Mouse (Mus musculus): Measurements from ENCODE around the gene Acly. TPM values are rescaled to one million over a fixed set of nuclear protein-coding genes. Genes with fewer than 3 reads are reported as not detected.

The Acly gene
- polyA plus RNA-seq, 1 experiment from 2014 or later: 219 TPM

DNA sequence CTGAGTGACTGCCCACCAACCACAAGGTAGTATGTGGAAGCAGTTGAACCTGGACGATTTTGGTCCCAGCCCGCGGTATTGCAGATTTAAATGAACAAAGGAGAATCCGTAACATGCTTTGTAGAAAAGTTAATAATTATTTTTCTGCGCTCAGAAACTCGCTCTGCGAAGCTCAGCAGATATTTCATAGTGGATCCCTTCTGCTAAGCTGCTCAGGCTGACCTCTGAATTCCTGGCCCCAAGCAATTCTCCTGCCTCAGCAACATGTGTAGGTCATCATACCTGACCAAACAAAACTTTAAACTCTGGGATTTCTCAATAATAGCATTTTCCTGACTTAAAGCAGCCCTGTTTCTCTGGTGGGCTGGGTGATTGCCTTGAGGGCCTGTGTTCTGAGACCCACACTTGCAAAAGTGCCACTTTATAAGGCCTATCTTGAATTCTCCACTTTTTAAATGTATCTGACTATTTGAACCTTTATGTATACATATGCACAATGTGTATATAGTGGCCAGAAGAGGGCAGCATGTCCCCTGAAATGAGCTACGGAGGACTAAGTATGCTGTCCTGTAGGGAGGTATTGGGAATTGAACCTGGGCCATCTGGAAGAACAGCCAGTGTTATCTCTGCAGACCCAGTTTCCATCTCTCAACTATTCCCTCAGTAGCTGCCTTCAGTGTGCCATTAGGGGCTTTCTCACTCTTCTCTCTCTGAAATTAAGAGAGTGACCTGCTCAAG is 41.8 kb downstream of the Acly start:
- ATAC-seq (ENCODE audit: low FRiP score, low TSS enrichment) (no peak), DNase-seq (peak; percentile 76)
- H3K4me1 ChIP-seq (ENCODE audit: control insufficient read depth, insufficient read depth, low read length): no peaks in the 10 kb centered on the region
- no peaks in the 10 kb centered on the region for H3K9me3 ChIP-seq (ENCODE audit: control insufficient read depth, low read length)
- H3K4me2 ChIP-seq (ENCODE audit: low read length): no peak overlapping the region
- no peaks in the 10 kb centered on the region for H3K27me3 ChIP-seq (ENCODE audit: control insufficient read depth, insufficient read depth, low read length)
- H3K4me3 ChIP-seq (replicated peaks; ENCODE audit: low read depth, low read length): no peak overlapping the region
- peaks cover 97% of the 10 kb centered on the region for H3K36me3 ChIP-seq (ENCODE audit: control insufficient read depth, insufficient read depth, low read length)
- H3K9ac ChIP-seq (replicated peaks; ENCODE audit: low read length): no peak overlapping the region
- no peak overlapping the region for H3K27ac ChIP-seq (replicated peaks; ENCODE audit: low read depth, low read length)
- 87% methylated on average over 8 of the region's 8 CpGs for WGBS

DNA sequence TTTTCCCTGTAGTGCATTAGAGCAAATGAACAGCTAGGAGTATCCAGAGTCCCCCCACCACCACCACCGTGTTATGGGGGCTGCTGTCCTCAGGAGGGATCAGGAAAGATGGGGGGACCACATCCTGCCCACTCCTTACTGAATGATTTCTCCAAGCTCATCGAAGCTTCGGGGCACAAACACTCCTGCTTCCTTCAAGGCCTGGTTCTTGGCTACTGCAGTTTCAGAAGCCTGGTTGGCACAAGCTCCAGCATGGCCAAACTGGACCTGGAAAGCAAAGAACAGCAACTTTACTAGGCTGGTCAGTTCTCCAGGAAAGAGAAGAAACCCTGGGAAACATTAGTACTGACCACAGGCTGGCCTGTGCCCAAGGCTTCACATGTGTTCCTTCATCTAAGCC is 43.3 kb downstream of the Acly start:
- H3K4me1 ChIP-seq (ENCODE audit: control insufficient read depth, insufficient read depth, low read length): no peaks in the 10 kb centered on the region
- no peak overlapping the region for H3K4me2 ChIP-seq (ENCODE audit: low read length)
- no peaks in the 10 kb centered on the region for H3K27me3 ChIP-seq (ENCODE audit: control insufficient read depth, insufficient read depth, low read length)
- WGBS: 100% methylated on average over 3 of the region's 3 CpGs
- ATAC-seq (ENCODE audit: low FRiP score, low TSS enrichment): no peak
- H3K4me3 ChIP-seq (replicated peaks; ENCODE audit: low read depth, low read length): no peak overlapping the region
- no peak for DNase-seq
- H3K27ac ChIP-seq (replicated peaks; ENCODE audit: low read depth, low read length): no peak overlapping the region
- H3K9ac ChIP-seq (replicated peaks; ENCODE audit: low read length): no peak overlapping the region
- H3K36me3 ChIP-seq (ENCODE audit: control insufficient read depth, insufficient read depth, low read length): peaks cover 97% of the 10 kb centered on the region
- no peaks in the 10 kb centered on the region for H3K9me3 ChIP-seq (ENCODE audit: control insufficient read depth, low read length)

DNA sequence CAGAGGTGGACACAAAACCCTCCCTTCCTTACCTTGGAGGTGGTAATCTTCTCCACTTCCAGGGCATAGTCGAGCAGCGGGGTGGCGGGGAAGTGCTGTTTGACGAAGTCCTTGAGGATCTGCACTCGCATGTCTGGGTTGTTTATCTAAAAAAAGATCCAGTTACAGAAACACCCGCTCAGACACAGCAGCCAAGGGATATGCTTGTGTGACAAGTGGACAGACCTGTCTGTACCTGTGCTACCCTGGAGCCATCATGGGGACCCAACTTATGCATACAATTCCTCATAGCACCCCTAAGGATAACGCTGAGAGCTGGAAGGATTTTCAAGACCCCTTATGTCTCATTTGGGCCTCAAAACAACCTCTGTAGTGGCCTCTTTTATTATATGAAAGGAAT is 48.6 kb downstream of the Acly start:
- no peak for ATAC-seq (ENCODE audit: low FRiP score, low TSS enrichment)
- no peak overlapping the region for H3K9ac ChIP-seq (replicated peaks; ENCODE audit: low read length)
- no peak for DNase-seq

DNA sequence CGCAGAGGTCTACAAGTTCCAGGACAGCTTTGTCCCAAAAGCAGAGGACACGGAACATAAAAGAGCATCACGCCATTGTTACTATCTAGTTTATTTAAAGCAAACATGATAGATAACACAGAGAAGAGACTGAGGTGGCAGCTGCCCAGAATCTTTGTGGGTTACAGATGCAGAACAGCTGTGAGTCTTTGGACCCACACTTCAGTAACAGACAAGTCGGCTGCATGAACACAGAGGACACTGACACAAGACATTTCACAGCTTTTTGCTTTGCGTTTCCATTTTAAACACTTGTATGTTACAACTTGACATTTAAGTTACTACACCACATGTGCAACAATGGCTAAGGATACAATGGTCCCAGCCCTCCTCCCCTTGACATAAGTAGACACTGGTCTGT is 51.5 kb downstream of the Acly start:
- no peak for DNase-seq
- Histone ChIP-seq H3K27me3 (ENCODE audit: control insufficient read depth, insufficient read depth, low read length) (no peaks in the 10 kb centered on the region), H3K36me3 (ENCODE audit: control insufficient read depth, insufficient read depth, low read length) (peaks cover 55% of the 10 kb centered on the region), H3K4me1 (ENCODE audit: control insufficient read depth, insufficient read depth, low read length) (no peaks in the 10 kb centered on the region), H3K9ac (replicated peaks; ENCODE audit: low read length) (no peak overlapping the region), H3K9me3 (ENCODE audit: control insufficient read depth, low read length) (no peaks in the 10 kb centered on the region), H3K27ac (replicated peaks; ENCODE audit: low read depth, low read length) (no peak overlapping the region), H3K4me2 (ENCODE audit: low read length) (no peak overlapping the region), H3K4me3 (replicated peaks; ENCODE audit: low read depth, low read length) (no peak overlapping the region)
- 95% methylated on average over 5 of the region's 5 CpGs for WGBS
- no peak for ATAC-seq (ENCODE audit: low FRiP score, low TSS enrichment)

More for the DNA sequence above, 48.6 kb downstream of the Acly start:
- peaks cover 84% of the 10 kb centered on the region for H3K36me3 ChIP-seq (ENCODE audit: control insufficient read depth, insufficient read depth, low read length)
- H3K9me3 ChIP-seq (ENCODE audit: control insufficient read depth, low read length): no peaks in the 10 kb centered on the region
- H3K27ac ChIP-seq (replicated peaks; ENCODE audit: low read depth, low read length): no peak overlapping the region
- H3K4me1 ChIP-seq (ENCODE audit: control insufficient read depth, insufficient read depth, low read length): no peaks in the 10 kb centered on the region
- H3K4me2 ChIP-seq (ENCODE audit: low read length): no peak overlapping the region
- 93% methylated on average over 7 of the region's 7 CpGs for WGBS
- H3K4me3 ChIP-seq (replicated peaks; ENCODE audit: low read depth, low read length): no peak overlapping the region
- H3K27me3 ChIP-seq (ENCODE audit: control insufficient read depth, insufficient read depth, low read length): no peaks in the 10 kb centered on the region

DNA sequence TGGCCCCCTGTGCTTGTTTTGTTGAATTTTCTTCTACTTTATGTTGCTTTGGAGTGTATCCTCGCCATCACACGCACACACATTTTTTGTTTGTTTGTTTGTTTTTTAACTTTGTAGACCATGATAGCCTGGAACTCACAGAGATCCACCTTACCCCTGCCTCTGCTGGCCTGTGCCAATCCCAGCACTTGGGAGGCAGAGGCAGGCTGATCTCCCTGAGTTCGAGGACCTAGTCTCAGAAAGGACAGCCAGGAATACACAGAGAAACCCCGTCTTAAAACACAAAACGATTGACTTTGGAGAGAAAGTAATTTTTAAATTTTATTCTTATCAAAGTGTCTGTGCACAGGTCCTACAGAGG is 54.9 kb downstream of the Acly start:
- H3K27ac ChIP-seq (replicated peaks; ENCODE audit: low read depth, low read length): no peak overlapping the region
- no peak overlapping the region for H3K9ac ChIP-seq (replicated peaks; ENCODE audit: low read length)
- no peaks in the 10 kb centered on the region for H3K27me3 ChIP-seq (ENCODE audit: control insufficient read depth, insufficient read depth, low read length)
- no peaks in the 10 kb centered on the region for H3K9me3 ChIP-seq (ENCODE audit: control insufficient read depth, low read length)
- peak; percentile 36; the same call in 1 of the 2 replicates for ATAC-seq (ENCODE audit: low FRiP score, low TSS enrichment)
- H3K4me2 ChIP-seq (ENCODE audit: low read length): no peak overlapping the region
- no peak for DNase-seq
- H3K4me3 ChIP-seq (replicated peaks; ENCODE audit: low read depth, low read length): peak overlapping the region; percentile 96; the same call in 1 of the 2 replicates
- H3K4me1 ChIP-seq (ENCODE audit: control insufficient read depth, insufficient read depth, low read length): peaks cover 20% of the 10 kb centered on the region
- 32% methylated on average over 5 of the region's 5 CpGs for WGBS
- H3K36me3 ChIP-seq (ENCODE audit: control insufficient read depth, insufficient read depth, low read length): peaks cover 26% of the 10 kb centered on the region

DNA sequence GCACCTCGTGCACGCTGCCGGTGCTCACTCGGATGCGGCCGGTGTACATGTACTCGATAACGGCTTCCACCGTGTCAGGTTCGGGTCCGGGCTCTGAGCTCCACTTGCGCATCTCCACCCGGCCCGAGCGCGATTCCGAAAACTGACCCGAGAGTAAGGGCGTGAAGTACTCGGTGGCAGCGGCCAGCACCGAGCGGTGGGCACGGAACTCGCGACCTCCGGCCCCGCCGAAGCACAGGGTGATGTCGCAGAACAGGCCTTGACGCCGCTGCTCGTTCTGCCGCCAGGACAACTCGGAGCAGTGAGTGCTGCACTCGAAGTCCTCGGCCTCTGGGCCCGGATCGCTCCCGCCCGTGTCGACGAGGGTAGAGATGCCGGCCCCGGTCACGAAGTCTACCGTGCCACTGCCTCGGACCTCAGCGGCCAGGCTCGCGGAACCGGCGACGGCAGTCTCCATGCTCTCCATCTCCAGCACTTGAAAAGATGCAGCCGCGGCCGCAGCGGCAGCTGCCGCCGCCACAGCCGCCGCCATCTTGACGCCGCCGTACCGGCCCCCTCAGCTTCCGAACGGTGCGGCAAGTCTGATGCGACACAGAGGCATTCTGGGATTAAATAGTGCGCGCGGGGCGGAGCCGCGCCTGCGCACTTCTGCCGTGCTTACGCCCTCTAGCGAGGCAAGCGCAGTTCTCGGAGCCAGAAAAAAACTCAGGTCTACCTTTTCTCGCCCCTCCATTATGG is 55.4 kb downstream of the Acly start, which contains the start of gene Klhl11:
Gene Klhl11 (minus strand): TSS at position 545 of the 738 bp plus-strand sequence.
- peak within 1 kb of the TSS; percentile 71 for H3K4me2 ChIP-seq (ENCODE audit: low read length)
- peaks cover 20% of the 10 kb centered on the region for H3K4me1 ChIP-seq (ENCODE audit: control insufficient read depth, insufficient read depth, low read length)
- under 1% methylated on average over 83 of the region's 83 CpGs for WGBS
- peak within 1 kb of the TSS; percentile 96 for H3K4me3 ChIP-seq (replicated peaks; ENCODE audit: low read depth, low read length)
- H3K9ac ChIP-seq (replicated peaks; ENCODE audit: low read length): peak within 1 kb of the TSS; percentile 92
- H3K27ac ChIP-seq (replicated peaks; ENCODE audit: low read depth, low read length): peak within 1 kb of the TSS; percentile 89
- DNase-seq (peak; percentile 97), ATAC-seq (ENCODE audit: low FRiP score, low TSS enrichment) (peak; percentile 94)
- no peaks in the 10 kb centered on the region for H3K9me3 ChIP-seq (ENCODE audit: control insufficient read depth, low read length)
- peaks cover 23% of the 10 kb centered on the region for H3K36me3 ChIP-seq (ENCODE audit: control insufficient read depth, insufficient read depth, low read length)
- no peaks in the 10 kb centered on the region for H3K27me3 ChIP-seq (ENCODE audit: control insufficient read depth, insufficient read depth, low read length)

DNA sequence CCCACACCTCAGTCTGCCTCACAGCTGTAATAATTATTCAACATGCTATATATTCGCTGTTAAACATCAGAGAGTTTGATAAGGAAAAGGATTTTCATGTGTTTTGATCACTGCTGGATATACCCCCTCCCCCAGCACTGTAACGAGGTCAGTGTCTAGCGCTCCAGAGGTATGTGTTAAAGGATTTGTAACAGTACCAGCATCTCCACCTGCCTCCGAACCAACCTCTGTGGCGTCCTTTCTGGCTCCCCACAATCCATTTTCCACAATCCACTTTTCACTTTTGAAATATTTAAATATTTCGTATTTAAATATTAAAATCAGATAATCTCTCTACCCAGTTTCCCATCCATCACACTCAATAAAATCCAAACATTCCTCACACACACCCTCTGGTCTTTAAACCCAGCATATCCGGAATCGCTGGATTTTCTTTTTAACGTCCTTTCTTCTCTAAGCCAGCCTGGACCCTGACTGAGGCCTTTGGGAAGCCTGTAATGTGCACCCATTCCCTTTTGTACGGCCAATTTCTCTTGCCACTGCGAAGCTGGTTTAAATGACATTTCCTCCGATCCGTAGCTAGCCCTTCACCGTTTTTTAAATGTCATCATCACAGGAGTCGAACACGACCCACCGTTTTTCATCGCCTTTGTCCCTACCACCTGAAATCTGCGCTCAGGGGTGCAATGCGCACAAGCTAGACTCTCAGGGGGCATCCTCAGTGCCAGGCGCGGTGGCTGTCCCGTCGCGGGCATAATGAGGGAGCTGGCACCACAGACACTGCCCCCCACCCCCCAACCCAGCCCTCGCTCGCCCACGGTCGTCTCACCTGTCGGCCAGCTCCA is 56.2 kb downstream of the Acly start:
- H3K27ac ChIP-seq (replicated peaks; ENCODE audit: low read depth, low read length): peak overlapping the region; percentile 89
- ATAC-seq (ENCODE audit: low FRiP score, low TSS enrichment) (no peak), DNase-seq (peak; percentile 54)
- peak overlapping the region; percentile 92 for H3K9ac ChIP-seq (replicated peaks; ENCODE audit: low read length)
- H3K36me3 ChIP-seq (ENCODE audit: control insufficient read depth, insufficient read depth, low read length): peaks cover 15% of the 10 kb centered on the region
- WGBS: 3% methylated on average over 30 of the region's 30 CpGs
- H3K9me3 ChIP-seq (ENCODE audit: control insufficient read depth, low read length): no peaks in the 10 kb centered on the region
- peak overlapping the region; percentile 71 for H3K4me2 ChIP-seq (ENCODE audit: low read length)
- peak overlapping the region; percentile 96 for H3K4me3 ChIP-seq (replicated peaks; ENCODE audit: low read depth, low read length)
- peaks cover 20% of the 10 kb centered on the region for H3K4me1 ChIP-seq (ENCODE audit: control insufficient read depth, insufficient read depth, low read length)
- H3K27me3 ChIP-seq (ENCODE audit: control insufficient read depth, insufficient read depth, low read length): no peaks in the 10 kb centered on the region

DNA sequence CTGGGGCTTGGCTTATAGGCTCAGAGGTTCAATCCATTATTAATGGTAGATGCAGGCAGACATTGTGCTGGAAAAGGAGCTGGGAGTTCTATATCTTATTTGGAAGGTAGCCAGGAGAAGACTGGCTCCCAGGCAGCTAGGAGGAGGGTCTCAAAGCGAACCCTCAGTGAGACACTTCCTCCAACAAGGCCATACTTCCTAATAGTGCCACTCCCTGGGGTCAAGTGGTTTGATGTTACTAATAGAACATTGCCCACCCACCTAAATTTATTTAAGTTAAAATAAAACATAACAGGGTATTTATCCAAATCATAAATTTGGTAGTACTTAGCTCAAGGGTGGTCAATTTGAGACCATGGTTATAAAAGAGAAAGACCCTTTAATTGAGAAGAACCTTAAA is 62.0 kb downstream of the Acly start:
- peaks cover 16% of the 10 kb centered on the region for H3K4me1 ChIP-seq (ENCODE audit: control insufficient read depth, insufficient read depth, low read length)
- H3K4me3 ChIP-seq (replicated peaks; ENCODE audit: low read depth, low read length): no peak overlapping the region
- H3K27ac ChIP-seq (replicated peaks; ENCODE audit: low read depth, low read length): no peak overlapping the region
- ATAC-seq (ENCODE audit: low FRiP score, low TSS enrichment) (no peak), DNase-seq (no peak)
- no peaks in the 10 kb centered on the region for H3K9me3 ChIP-seq (ENCODE audit: control insufficient read depth, low read length)
- H3K36me3 ChIP-seq (ENCODE audit: control insufficient read depth, insufficient read depth, low read length): peaks cover 28% of the 10 kb centered on the region
- 97% methylated on average over 1 of the region's 1 CpGs for WGBS
- H3K4me2 ChIP-seq (ENCODE audit: low read length): no peak overlapping the region
- no peak overlapping the region for H3K9ac ChIP-seq (replicated peaks; ENCODE audit: low read length)
- no peaks in the 10 kb centered on the region for H3K27me3 ChIP-seq (ENCODE audit: control insufficient read depth, insufficient read depth, low read length)
